Mouse (Mus musculus) forebrain, embryonic 12.5 days (tissue): ENCODE results near the gene Wiz. TPM values are rescaled to one million over a fixed set of nuclear protein-coding genes. Genes with fewer than 3 reads are reported as not detected.

Source experiments
- ATAC-seq: fragments of 200-750 bp; cut with Nextera tagmentation; 2 replicates; pipeline ENCODE4 v1.8.0; 2017; ENCODE audit warnings: moderate TSS enrichment; ENCODE audit not compliant: low FRiP score
- H3K27ac ChIP-seq: fragments of 300-500 bp; sonication (generic); 2 replicates; pipeline ENCODE4 v1.5.1; 2016; ENCODE audit warnings: mild to moderate bottlenecking
- H3K27me3 ChIP-seq: fragments of 300-500 bp; sonication (generic); 2 replicates; pipeline ENCODE4 v1.6.1; 2016; ENCODE audit warnings: mild to moderate bottlenecking
- H3K36me3 ChIP-seq: fragments of 300-500 bp; sonication (generic); replicated peaks from 2 replicates; pipeline ENCODE4 v1.6.1; 2016; ENCODE audit warnings: mild to moderate bottlenecking
- H3K4me1 ChIP-seq: fragments of 300-500 bp; sonication (generic); 2 replicates; pipeline ENCODE4 v1.6.1; 2016
- H3K4me2 ChIP-seq: fragments of 300-500 bp; sonication (generic); 2 replicates; pipeline ENCODE4 v1.6.1; 2016; ENCODE audit warnings: mild to moderate bottlenecking, moderate library complexity
- H3K4me3 ChIP-seq: fragments of 300-500 bp; sonication (generic); replicated peaks from 2 replicates; pipeline ENCODE4 v1.5.1; 2016; ENCODE audit warnings: mild to moderate bottlenecking
- H3K9ac ChIP-seq: fragments of 300-500 bp; sonication (generic); 2 replicates; pipeline ENCODE4 v1.6.1; 2016; ENCODE audit warnings: mild to moderate bottlenecking
- H3K9me3 ChIP-seq: fragments of 300-500 bp; sonication (generic); 2 replicates; pipeline ENCODE4 v1.6.1; 2016
- WGBS: fragments of 180-500 bp; shearing (Covaris S2); methylation state at CpG from one replicate; pipeline ENCODE4 v1.1.7; 2016; 5-methylcytosine and 5-hydroxymethylcytosine counted together
- microRNA-seq: library from miRNA; unstranded; fragments of <30 nt; microRNA quantifications from one replicate; pipeline ENCODE4, GENCODE M21; 2017
- polyA plus RNA-seq: library from polyadenylated mRNA; unstranded; fragments of >200 nt; fragmentation: Nextera tagmentation; extraction: Ambion mirVana; gene quantifications from 2 replicates; pipeline ENCODE4 v1.2.1, GENCODE M21; 2016

Gene Wiz
- polyA plus RNA-seq, 1 experiment from 2014 or later = 44.3 TPM

- ATAC-seq = no peak
- Histone ChIP-seq H3K9me3 (no peaks in the 10 kb centered on the region), H3K27ac (no peak overlapping the region), H3K4me1 (no peaks in the 10 kb centered on the region), H3K27me3 (no peaks in the 10 kb centered on the region), H3K9ac (no peak overlapping the region), H3K4me2 (no peak overlapping the region), H3K4me3 (no peak overlapping the region), H3K36me3 (peaks cover 100% of the 10 kb centered on the region)
- 94% methylated on average over 8 of the region's 8 CpGs for WGBS
These were observed 76.4 kb downstream of the Wiz start for GRCm38 (mm10) chr17:32312801-32313200.

GRCm38 (mm10) chr17:32307963-32308362 lies 81.3 kb downstream of the Wiz start:
- 93% methylated on average over 4 of the region's 4 CpGs for WGBS
- peaks cover 99% of the 10 kb centered on the region for H3K36me3 ChIP-seq

More at GRCm38 (mm10) chr17:32307963-32308362, 81.3 kb downstream of the Wiz start:
- Histone ChIP-seq H3K9me3 (no peaks in the 10 kb centered on the region), H3K4me1 (no peaks in the 10 kb centered on the region), H3K27me3 (no peaks in the 10 kb centered on the region), H3K27ac (no peak overlapping the region), H3K4me2 (no peak overlapping the region), H3K9ac (no peak overlapping the region), H3K4me3 (no peak overlapping the region)
- ATAC-seq = no peak

Small RNA genes lying within 50 kb of the gene (microRNA-seq; reads per million reads assigned to microRNA genes)
- not detected for gene Gm22201

Other genes with a start within 250 kb of the Wiz start
- gene Notch3, start 222.6 kb downstream of the Wiz start, polyA plus RNA-seq = 21.4 and 24.4 TPM in 2 replicates
- 0.15 TPM in 1 of 2 replicates, not detected in the other for gene Ephx3, start 199.9 kb downstream of the Wiz start, polyA plus RNA-seq
- gene Brd4, start 104.7 kb downstream of the Wiz start, polyA plus RNA-seq = 103 and 112 TPM in 2 replicates
- 143 and 145 TPM in 2 replicates for gene Akap8, start 68.2 kb downstream of the Wiz start, polyA plus RNA-seq
- 110 TPM in 2 replicates for gene Akap8l, start 38.8 kb downstream of the Wiz start, polyA plus RNA-seq
- gene Rasal3, start 14.1 kb upstream of the Wiz start, polyA plus RNA-seq = 0.41 and 0.77 TPM in 2 replicates
- gene Pglyrp2, start 34.7 kb upstream of the Wiz start, polyA plus RNA-seq = not detected in 2 replicates
- 0.22 and 0.32 TPM in 2 replicates for gene Cyp4f39, start 63.3 kb upstream of the Wiz start, polyA plus RNA-seq
- gene Cyp4f17, start 116.6 kb upstream of the Wiz start, polyA plus RNA-seq = 6.5 and 6.8 TPM in 2 replicates
- gene Cyp4f16, start 147.1 kb upstream of the Wiz start, polyA plus RNA-seq = 19.3 and 19.7 TPM in 2 replicates
- not detected in 2 replicates for gene Cyp4f37, start 231.9 kb upstream of the Wiz start, polyA plus RNA-seq